Mouse (Mus musculus): ENCODE data around the gene Pusl1. TPM values are rescaled to one million over a fixed set of nuclear protein-coding genes. Genes with fewer than 3 reads are reported as not detected.
A peak's percentile ranks its signal among the peaks of the same experiment; 100 is the strongest.

Gene Pusl1
- total RNA-seq, 2 experiments from 2014 or later, result 10.2 to 11.2 TPM

DNA sequence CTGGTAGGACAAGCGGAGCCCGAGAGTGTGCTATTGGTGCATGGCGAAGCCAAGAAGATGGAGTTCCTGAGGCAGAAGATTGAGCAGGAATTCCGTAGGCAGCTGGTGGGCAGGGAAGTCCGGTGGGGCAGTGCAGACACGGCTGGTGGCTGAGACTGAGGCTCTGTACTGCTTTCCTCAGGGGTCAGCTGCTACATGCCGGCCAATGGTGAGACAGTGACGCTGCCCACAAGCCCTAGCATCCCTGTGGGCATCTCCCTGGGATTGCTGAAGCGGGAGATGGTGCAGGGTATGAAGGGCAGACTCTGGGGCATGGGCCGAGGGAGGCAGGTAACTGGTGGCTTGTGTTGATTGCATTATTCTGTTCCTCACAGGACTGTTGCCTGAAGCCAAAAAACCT lies 3.9 kb downstream of the Pusl1 start:
- DNase-seq, result no peak

DNA sequence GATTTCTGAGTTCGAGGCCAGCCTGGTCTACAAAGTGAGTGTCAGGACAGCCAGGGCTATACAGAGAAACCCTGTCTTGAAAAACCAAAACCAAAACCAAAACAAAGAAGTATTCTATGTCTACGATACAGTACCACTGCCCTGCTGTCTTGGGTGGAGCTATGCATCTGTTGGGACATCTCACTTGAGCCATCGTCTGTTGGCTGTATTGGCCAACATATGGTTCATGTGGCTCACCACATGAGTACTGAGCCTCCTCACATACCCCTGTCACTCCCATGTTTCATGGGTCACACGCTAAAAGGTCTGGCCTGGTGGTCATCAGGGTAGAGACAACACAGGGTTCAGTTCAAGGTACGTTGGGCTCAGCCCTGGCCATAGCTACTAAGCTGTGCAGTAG lies 5.3 kb downstream of the Pusl1 start:
- no peak for DNase-seq

DNA sequence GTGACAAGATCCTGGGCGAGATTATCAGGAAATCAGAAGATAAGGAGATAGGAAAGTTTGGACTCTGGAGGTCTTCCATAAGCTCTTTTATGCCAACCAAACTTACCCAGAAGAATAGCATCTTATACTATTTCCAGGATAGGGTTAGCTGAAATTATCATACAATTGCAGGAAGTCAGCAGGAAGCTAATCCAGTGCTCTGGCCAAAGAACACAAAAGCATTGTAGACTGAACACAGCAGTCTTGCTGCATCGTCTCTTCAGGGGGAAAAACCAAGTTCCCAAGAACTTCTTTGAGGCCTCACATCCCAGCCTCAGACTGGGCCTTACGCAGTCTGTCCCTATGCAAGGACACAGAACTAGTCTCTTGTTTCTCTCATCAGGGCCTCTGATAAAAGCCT lies 8.0 kb downstream of the Pusl1 start:
- no peak for DNase-seq

DNA sequence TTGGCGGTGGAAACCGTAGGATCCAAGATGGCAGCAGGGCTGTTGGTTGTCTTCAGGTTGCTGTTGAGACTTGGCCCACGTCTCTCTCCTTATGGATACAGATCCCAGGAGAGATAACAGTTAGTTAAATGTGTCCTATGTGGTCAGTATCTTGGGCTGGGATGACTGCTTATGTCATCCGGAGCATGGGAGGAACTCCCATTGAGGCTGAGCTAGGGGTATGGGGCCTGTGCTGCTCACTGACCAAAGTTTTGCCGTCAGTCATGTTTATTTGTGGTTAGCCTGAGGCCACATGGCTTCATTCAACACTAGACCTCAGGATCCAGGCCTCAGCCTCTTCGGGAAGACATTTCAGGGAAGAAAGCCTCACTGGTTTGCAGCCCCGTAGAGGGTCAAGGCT lies 20.2 kb downstream of the Pusl1 start:
- no peak for DNase-seq

DNA sequence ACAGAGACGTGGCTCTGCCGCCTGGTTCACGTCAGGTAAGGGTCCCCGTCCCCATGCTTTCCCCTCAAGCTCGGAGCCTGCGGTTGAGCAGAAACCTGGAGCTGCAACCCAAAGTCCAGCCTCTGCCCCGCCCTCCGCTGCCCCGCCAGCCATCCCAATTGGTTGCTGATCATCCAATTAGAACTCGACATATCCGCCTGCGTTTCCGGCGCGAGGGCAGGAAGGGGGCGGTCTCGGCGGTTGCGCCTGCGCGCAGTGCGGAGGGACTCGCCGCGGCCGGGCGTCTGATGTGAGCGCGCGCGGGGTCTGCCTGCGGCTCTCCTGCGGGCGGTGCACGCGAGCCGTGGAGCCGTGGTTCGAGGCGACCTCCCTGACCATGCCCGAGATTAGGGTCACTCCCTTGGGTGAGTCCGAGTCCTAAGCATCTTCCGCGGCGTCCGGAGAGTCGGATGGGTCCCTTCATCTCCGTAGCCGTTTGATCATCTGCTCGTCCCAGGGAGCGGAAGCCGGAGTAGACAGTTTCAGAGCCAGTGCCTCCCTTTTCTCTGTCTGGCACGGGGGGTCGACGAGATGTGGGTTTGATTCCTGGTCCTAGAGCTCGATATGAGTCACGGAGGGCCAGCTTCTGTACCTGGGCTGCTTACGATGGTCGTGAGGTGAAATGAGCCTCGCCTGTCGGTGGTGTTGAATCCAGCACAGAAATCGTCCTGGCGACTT lies 22.1 kb downstream of the Pusl1 start, which contains the start of the genes Cptp and Ints11:
Gene Cptp (minus strand): TSS at position 124 of the 717 bp plus-strand sequence.
Gene Ints11 (plus strand): TSS at position 230 of the 717 bp plus-strand sequence.
- DNase-seq, result peak; percentile 97

DNA sequence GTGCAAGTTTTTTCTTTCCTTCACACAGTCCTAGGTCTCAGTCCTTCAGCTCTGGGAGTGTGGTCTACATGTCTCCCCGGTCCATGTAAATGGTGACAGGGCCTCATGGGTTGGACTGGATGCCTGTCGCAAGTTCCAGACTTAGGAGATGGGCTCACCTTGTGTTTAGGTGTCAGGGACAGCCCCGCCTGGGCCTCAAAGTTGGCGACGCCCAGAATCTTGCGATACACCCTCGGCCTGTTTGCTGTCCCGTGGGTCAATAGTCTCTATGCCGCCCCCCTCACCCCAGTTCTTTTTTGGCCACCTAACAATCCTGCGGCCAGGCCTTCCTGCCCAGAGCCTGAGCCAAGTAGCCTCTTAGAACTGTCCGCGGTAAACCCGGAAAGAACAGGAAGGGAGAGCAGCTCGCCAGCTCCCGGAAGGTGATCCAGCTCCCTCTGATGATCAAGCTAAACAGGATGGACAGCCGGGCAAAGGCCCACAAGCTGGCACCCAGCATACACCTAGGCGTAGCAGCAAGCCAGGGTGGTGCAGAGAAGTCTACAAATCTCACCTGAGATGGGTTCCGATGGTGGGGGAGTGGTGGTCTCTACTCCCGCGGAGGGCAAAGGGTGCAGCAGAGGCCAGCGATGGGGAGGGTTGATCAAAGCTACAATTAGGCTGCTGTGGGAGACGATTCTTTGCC lies 22.8 kb downstream of the Pusl1 start:
- DNase-seq, result no peak

DNA sequence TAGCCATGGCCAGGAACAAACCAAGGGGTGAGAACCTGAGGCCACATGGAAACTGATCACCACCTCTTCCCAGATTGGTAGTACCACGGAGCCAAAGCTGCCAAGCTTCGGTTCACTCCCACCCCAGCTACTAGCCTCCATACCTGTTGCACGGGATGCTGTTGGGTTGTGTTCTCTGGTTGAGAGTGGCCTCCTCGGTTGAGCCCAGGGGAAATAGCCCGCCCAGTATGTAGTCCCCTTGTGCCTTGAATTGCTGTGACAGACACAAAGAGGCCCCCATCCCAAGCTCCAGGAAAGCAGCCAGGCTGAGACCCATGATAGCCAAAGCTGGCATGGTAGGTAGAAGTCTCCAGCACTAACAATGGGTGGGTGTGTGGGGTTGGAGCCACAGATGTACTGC lies 28.6 kb downstream of the Pusl1 start, which contains the start of gene Tas1r3:
Gene Tas1r3 (minus strand): TSS at position 362 of the 400 bp plus-strand sequence.
- no peak for DNase-seq

DNA sequence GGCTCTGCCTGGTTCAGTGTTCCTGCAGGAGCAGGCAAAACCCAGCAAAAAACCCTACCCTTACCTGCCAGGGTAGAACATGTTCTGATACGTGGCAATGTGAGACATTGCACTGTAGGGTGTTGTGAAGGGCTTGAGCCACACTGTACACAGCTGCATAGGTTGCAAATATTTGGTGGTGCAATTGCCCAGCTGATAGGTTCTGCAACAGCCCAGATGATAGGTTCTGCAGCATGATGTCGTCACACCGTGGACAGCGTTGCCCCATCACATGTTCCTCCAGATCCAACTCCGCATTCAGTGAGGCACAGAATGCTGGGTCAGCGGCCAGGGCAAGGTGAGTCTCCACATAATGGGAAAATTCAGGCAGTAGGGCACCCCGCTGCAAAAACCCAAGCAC lies 29.8 kb downstream of the Pusl1 start:
- no peak for DNase-seq

DNA sequence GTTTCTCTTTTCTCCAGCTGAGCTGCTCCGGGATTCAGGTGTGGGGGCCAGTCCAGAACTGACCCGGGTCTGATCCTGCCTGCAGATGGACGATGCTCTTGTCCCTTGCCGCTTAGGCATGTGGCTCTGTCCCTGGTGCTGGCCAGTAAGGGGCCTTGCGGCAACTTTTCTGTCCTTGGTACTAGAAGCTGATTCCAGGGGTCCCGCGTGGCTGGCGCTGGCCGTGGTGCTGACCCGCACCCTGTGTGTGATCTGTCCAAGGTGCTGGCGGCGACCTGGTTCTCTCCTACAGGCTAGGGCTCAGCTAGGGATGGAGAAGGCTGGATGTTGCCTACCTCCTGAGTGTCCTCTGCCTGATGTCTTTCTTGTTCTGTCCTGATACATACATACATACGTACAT lies 32.3 kb downstream of the Pusl1 start:
- DNase-seq, result no peak

DNA sequence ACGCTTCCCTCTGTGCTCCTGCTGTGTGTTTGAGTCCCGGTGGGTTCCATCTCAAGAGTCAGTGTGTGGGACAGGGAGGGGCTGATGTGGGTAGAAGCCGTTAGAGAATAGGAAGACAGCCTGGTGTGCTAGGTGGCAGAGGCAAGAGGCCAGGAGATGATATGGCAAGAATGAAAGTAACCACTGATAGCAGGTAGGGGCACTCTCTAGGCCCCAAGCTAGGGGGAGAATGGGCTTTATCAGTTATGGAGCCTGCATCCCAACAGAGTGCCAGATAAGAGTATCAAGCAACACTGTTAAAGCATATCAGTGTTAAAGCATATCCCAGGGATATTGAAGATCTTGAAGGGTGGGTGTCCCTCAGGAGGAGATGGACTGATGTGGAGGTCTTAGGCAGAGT lies 34.7 kb downstream of the Pusl1 start:
- DNase-seq, result no peak

DNA sequence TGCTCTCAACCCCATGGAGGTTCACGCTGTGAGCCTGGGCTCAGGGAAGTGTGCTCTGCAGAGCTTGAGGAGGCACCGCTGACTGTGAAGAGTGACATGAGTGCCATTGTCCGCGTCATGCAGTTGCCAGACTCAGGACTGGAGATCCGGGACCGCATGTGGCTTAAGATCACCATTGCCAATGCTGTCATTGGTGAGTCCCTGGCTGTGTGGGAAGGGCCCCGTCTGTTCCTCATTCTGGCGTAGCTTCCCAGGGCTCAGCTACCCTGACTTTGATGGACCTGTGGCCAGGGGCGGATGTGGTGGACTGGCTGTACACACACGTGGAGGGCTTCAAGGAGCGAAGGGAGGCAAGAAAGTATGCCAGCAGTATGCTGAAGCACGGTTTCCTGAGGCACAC lies 35.5 kb downstream of the Pusl1 start:
- peak; percentile 3 for DNase-seq

DNA sequence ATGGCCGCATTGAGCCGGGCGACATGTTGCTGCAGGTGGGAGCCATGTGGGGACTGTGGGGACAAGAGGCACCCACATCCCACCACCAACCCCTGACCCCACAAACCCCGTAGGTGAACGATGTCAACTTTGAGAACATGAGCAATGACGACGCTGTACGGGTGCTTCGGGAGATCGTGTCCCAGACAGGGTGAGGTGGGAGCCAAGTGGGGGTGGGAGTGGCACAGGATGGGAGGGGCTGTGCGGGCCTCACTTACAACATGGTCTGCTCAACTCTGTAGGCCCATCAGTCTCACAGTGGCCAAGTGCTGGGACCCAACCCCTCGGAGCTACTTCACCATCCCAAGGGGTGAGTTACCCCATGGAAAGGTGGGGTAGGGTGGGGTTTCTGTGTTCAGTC lies 36.6 kb downstream of the Pusl1 start:
- DNase-seq, result no peak

DNA sequence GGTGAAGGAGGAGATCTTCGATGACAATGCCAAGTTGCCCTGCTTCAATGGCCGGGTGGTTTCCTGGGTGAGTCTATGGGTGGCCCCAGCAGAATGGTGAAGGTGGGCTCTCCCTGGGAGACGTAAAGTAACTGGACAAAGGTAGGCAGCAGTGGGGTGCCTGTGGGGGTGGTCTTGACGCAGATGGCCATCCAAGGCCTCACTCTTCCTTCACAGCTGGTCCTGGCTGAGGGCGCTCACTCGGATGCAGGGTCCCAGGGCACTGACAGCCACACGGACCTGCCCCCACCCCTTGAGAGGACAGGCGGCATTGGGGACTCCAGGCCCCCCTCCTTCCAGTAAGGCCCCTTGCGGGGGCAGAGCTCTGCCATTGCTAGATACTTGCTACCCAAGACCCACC lies 38.2 kb downstream of the Pusl1 start:
- no peak for DNase-seq

DNA sequence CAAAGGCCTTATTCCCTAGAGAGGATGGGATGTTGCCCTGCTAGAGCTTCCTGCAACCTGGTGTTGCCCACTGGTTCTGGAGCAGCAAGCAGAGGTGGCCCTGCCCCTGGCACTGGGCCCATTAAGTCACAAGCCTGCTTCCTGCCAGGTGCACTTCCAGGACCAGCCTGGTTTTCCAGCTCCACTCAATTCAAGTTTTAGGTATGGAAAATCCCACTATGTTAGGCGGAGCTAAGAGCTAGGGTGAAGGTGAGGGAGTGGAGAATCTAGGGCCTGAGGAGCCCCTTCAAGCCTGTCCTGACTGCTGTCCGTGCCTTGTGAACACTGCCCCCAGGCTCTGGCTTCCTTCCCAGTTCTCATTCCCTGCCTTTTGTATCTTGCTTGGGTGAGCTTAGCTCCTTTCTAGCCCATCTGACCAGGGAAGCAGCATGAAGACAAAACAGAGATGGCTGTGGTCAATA lies 39.6 kb downstream of the Pusl1 start:
- no peak for DNase-seq

DNA sequence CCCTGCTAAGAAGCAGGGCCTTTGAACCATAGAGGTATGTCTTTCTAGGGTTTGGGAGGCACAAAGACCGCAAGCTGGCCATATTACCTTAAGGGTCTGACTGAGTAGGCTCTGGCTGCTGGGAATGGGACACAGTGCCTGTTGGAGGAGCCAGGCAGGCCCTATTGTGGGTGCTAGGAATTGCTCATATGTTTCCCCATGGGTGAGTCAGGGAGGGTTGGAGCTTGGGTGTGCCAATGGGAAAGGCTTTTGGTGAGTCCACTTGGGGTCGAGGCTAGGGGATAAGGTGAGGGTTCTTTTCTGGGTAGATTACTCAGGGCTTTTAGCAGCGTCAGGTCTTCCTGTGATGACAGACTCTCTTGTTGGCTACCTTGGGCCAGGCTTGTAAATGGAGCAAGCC lies 40.2 kb downstream of the Pusl1 start:
- DNase-seq, result no peak

DNA sequence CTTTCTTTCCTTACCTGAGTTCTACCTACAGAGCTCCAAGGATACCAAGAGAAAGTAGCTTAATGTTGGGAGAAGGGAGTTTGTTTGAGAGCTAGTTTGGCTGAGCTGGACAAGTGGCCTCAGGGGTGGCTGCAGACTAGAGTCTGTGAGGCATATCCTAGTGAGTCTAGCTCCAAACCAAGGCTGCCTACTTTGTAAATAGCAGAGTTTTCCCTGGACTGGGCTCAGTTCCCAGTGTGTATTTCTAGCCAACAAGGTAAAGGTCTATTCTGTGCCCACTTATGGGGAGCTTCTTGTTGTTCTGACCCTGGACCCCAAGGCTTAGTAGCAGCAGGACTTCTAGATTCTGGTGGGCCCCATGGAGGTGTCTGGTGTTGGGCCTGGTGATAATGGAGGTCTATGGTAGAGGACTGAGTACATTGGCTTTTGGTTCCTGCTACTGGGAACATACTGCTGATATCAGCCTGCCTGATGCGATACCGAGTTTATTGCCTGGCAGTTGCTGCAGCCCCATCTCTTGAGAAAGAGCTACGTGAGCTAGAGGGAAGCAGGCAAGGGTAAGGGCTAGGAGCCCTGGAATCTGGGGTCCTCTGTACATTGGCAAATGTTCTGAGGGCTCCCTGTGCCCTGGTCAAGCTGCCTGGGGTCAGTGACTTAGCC lies 41.7 kb downstream of the Pusl1 start:
- no peak for DNase-seq

DNA sequence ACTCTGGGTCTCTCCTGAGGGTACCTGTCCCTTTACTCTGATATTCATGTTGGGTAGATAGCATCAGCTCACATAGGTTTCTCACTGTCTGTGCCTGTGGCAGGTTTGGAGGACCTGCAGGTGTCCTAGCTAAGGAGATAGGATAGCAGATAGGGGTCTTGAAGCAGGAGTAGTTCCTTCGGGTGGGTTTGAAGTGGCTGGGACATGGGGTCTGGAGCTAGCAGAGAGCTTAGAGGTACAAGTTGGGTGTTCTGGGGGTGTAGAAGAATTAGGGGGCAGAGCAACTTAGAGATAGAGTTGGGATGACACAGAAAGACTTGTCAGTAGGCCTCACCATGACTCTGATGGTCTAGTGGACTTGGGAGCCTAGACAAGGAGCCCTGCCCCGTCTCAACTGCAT lies 42.2 kb downstream of the Pusl1 start:
- no peak for DNase-seq

DNA sequence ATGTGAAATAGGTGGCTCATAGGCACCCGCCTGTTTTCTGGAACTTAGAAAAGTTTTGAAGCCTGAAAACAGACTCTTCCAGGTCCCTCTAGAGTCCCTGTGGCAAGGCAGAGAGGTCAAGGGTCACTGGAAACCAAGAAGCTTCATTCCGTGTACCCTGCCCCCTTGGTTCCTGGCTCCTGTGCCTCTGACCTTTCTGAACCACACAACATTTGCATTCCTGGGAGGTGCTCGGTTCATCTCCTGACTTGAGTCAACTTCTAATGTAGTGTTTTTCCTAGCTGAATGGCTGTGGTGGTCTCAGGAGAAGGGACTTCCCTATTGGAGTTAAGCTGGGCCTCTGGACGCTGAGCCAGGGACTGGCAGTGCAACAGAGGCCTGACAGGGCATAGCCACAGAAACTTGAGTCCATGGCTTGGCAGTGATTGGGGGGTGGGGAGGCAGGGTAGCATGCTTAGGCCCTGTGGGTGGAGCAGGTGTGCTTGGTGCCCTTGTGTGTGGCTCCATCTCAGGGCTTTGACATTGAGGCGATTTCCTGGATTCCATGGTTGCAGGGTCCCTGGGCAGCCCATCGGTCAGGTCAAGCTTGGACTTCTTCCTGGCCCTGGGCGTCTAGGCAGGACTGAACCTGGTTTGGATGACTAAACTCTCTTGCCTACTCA lies 43.0 kb downstream of the Pusl1 start:
- peak; percentile 80 for DNase-seq

DNA sequence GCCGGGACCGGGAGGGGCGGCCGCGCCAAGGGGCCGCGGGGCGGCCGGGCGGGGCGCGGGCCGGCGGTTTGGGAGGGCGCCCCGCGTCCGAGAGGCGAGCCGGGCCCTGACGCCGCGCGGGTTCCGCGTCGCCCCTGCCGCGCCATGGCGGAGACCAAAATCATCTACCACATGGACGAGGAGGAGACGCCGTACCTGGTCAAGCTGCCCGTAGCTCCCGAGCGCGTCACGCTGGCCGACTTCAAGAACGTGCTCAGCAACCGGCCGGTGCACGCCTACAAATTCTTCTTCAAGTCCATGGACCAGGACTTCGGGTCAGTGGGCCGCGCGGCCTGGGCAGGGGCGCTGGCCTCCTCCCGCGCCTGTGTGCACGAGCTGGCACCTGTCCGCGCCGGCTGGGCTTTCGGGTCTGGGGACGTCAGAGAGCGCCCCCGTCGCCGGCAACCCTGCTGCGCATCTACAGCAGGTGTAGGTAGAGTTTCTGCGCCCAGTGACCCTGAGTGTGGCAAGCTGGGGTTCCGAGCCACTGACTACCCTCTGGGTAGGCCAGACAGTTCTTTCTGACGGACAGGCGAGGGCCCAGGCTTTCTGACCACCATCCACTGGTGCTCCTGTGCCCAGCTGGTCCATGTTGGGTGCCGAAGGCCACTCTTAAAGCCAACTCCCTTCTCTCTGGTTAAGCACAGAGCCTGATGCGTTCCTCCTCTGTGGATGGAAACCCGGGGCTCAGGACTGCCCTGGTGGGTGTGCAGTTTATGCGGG lies 43.8 kb downstream of the Pusl1 start:
- peak; percentile 54 for DNase-seq

DNA sequence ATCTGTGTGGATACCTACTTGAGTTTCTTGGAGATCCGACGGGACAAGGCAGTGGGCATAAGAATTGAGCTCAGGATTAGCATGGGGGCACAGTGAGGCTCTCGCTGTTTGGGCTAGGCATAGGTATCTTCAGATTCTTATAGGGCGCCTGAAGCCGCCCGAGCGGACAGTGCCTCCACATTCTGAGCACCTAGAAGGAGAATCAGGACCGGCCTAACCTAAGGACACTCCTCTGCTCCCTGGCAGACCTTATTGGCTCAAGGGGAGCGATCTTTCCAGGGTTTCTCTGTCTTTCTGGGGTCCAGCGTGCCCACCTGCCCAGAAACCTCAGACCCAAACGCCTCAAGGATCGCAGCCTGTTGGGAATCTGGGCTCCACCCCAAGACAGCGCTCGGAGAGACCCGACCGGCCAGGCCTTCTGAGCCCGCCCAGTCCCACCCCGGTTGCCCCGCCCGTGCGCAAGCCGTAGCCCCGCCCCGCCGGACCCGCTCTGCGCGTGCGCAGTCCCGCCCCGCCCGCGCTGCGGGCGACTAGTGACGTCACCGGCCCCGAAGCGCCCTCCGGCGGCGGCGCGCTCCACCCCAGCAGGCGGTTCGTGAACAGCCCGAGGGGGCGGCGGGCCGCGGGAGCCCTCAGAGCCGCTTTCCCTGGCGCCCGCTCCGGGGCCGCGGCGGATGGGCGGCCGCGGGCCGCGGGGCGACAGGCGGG lies 44.6 kb downstream of the Pusl1 start, which contains the start of gene Dvl1:
Gene Dvl1 (plus strand): TSS at position 532 of the 708 bp plus-strand sequence.
- peak; percentile 92 for DNase-seq

DNA sequence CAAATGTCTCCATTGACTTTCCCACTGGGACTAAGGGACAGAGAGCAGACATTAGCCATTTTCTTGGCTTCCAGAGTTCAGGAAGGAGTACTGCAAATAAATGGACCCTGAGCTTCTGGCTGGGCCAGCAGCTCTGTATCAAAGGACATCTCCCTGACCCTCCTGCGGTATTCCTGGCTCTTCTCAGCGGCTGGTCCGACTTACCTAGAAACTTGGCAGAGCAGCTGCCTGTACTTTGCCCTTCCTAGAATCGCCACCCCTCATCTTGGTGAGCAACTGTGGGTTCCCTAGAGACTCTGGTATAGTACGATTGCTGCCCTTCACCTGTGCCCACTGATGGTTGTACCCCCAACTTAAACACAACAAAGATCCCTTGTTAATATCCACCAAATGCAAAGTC lies 48.4 kb downstream of the Pusl1 start:
- no peak for DNase-seq

Measured in gastrocnemius, postnatal 25 days (tissue).